Mouse (Mus musculus): ENCODE measurements around the gene Cda. TPM values are rescaled to one million over a fixed set of nuclear protein-coding genes. Genes with fewer than 3 reads are reported as not detected.
A peak's percentile ranks its signal among the peaks of the same experiment; 100 is the strongest.

Cda gene
- total and polyA plus RNA-seq, 3 experiments: 12.4 to 26.1 TPM; not detected in 1

DNA sequence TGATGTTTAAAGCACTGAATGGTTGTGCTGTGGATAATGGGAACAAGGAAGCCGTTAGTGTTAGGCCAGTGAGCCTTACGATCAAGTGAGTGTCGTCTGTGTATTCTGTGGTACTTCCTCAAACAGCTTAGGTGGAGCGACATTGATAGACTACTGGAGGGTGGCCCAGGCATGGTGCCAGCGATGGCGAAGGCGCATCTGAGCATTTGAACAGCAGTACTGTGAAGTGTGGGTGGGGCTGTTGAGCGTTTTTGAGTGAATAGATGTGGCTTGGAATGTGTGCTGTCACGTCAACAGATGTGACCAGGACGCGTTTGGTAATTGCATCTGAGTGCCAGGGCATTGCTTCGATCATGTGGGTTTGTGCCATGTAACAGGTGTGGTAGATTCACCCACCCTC lies 60.1 kb downstream of the Cda start:
- DNase-seq (ENCODE audit: low read depth, low spot score): peak; percentile 97
- no peaks in the 10 kb centered on the region for H3K9me3 ChIP-seq (replicated peaks; ENCODE audit: insufficient read depth, low read length)
- H3K9ac ChIP-seq (ENCODE audit: control insufficient read depth, low read depth, low read length, poor library complexity, severe bottlenecking): peak overlapping the region; percentile 44
- H3K79me2 ChIP-seq (ENCODE audit: control insufficient read depth, insufficient read depth, low read length, poor library complexity): peaks cover 29% of the 10 kb centered on the region
- peak overlapping the region; percentile 87 for H3K27ac ChIP-seq (ENCODE audit: control insufficient read depth, low read depth, low read length)
- H3K27me3 ChIP-seq (ENCODE audit: control insufficient read depth in 1 of 2, insufficient read depth in 2 of 2, low read length in 2 of 2): no peaks in the 10 kb centered on the region
- H3K36me3 ChIP-seq (ENCODE audit: control insufficient read depth in 1 of 2, insufficient read depth in 2 of 2, low read length in 2 of 2): peaks cover 11 to 20% of the 10 kb centered on the region in 2 experiments
- no peak overlapping the region for H3K4me3 ChIP-seq (ENCODE audit: control insufficient read depth in 1 of 2, insufficient read depth in 1 of 2, low read depth in 2 of 2, low read length in 2 of 2)
- H3K4me1 ChIP-seq (ENCODE audit: control insufficient read depth in 1 of 2, insufficient read depth in 2 of 2, low read length in 2 of 2): peaks cover 9 to 28% of the 10 kb centered on the region in 2 experiments; a peak in 3 of 4 replicates
- TF ChIP-seq ZC3H11A (IDR thresholded peaks at IDR 0.05; ENCODE audit: low read depth, low read length) (no peak), MAZ (IDR thresholded peaks at IDR 0.05; ENCODE audit: low read depth, low read length) (no peak), MEF2A (IDR thresholded peaks at IDR 0.05; ENCODE audit: extremely low read depth, insufficient replicate concordance, low read depth, low read length, poor library complexity, severe bottlenecking) (no peak), GATA1 (IDR thresholded peaks at IDR 0.05; ENCODE audit: low read depth, low read length) (no peak), CTCF (IDR thresholded peaks at IDR 0.05 in 2 of 3, conservative IDR thresholded peaks at IDR 0.05 in 1 of 3; ENCODE audit: control insufficient read depth in 1 of 3, insufficient read depth in 1 of 3, low read depth in 2 of 3, low read length in 3 of 3, poor library complexity in 1 of 3, severe bottlenecking in 1 of 3) (no peak), TCF12 (IDR thresholded peaks at IDR 0.05; ENCODE audit: low read depth, low read length) (no peak; the same call in 1 of the 2 replicates), EP300 (IDR thresholded peaks at IDR 0.05; ENCODE audit: low read depth in 1 of 2, low read length in 2 of 2) (peak; percentile 46 to 50; a peak in 2 of 4 replicates), ZNF384 (IDR thresholded peaks at IDR 0.05; ENCODE audit: low read depth, low read length) (no peak), MXI1 (IDR thresholded peaks at IDR 0.05; ENCODE audit: low read depth, low read length) (peak; percentile 82), MYB (IDR thresholded peaks at IDR 0.05; ENCODE audit: low read depth, low read length) (no peak), KAT2A (conservative IDR thresholded peaks at IDR 0.05; ENCODE audit: low read depth, low read length) (no peak), E2F4 (IDR thresholded peaks at IDR 0.05; ENCODE audit: borderline replicate concordance, low read depth, low read length) (no peak), RCOR1 (IDR thresholded peaks at IDR 0.05; ENCODE audit: low read depth, low read length) (no peak), JUND (IDR thresholded peaks at IDR 0.05; ENCODE audit: low read depth, low read length) (no peak), CHD1 (IDR thresholded peaks at IDR 0.05; ENCODE audit: low read depth, low read length) (no peak), UBTF (IDR thresholded peaks at IDR 0.05; ENCODE audit: borderline replicate concordance, insufficient read depth, low read depth, low read length) (no peak), POLR2AphosphoS2 (IDR thresholded peaks at IDR 0.05; ENCODE audit: low read length) (no peak), USF1 (IDR thresholded peaks at IDR 0.05; ENCODE audit: low read depth, low read length) (no peak), MAFK (IDR thresholded peaks at IDR 0.05; ENCODE audit: borderline replicate concordance, low read depth, low read length) (no peak), NELFE (IDR thresholded peaks at IDR 0.05; ENCODE audit: low read depth, low read length) (no peak), ZMIZ1 (IDR thresholded peaks at IDR 0.05; ENCODE audit: low read depth, low read length) (no peak), SMC3 (IDR thresholded peaks at IDR 0.05; ENCODE audit: low read depth, low read length) (no peak), ZKSCAN1 (IDR thresholded peaks at IDR 0.05; ENCODE audit: low read depth, low read length) (no peak), RAD21 (IDR thresholded peaks at IDR 0.05; ENCODE audit: low read depth, low read length) (no peak), TBP (IDR thresholded peaks at IDR 0.05; ENCODE audit: low read depth, low read length) (no peak), POLR2A (IDR thresholded peaks at IDR 0.05; ENCODE audit: control insufficient read depth in 1 of 2, insufficient read depth in 1 of 2, low read depth in 1 of 2, low read length in 2 of 2, poor library complexity in 1 of 2) (no peak), GABPA (IDR thresholded peaks at IDR 0.05; ENCODE audit: low read depth, low read length) (no peak), TAL1 (IDR thresholded peaks at IDR 0.05; ENCODE audit: low read length) (peak; percentile 5; the same call in 1 of the 2 replicates), ETS1 (IDR thresholded peaks at IDR 0.05; ENCODE audit: low read depth, low read length) (peak; percentile 81), NRF1 (IDR thresholded peaks at IDR 0.05; ENCODE audit: insufficient read depth, low read depth, low read length, poor library complexity, severe bottlenecking) (peak; percentile 34; the same call in 1 of the 2 replicates), POLR2AphosphoS5 (IDR thresholded peaks at IDR 0.05; ENCODE audit: borderline replicate concordance, low read depth, low read length) (no peak), BHLHE40 (IDR thresholded peaks at IDR 0.05; ENCODE audit: borderline replicate concordance, low read depth, low read length) (no peak), SIN3A (IDR thresholded peaks at IDR 0.05; ENCODE audit: low read length) (peak; percentile 82), MAX (IDR thresholded peaks at IDR 0.05; ENCODE audit: low read length) (peak; percentile 53; the same call in 1 of the 2 replicates), CHD2 (IDR thresholded peaks at IDR 0.05; ENCODE audit: low read length) (no peak), HCFC1 (IDR thresholded peaks at IDR 0.05; ENCODE audit: low read depth, low read length) (0 out of 2 replicates have a peak, but pooled peaks have one; percentile 42), ELF1 (IDR thresholded peaks at IDR 0.05; ENCODE audit: low read depth, low read length) (peak; percentile 78), USF2 (IDR thresholded peaks at IDR 0.05; ENCODE audit: borderline replicate concordance in 1 of 2, insufficient read depth in 1 of 2, low read depth in 1 of 2, low read length in 2 of 2) (no peak)

Measured in MEL (cell line).